In genomic region chr2:152360271-152360775, GRCm38 (mm10) we compare ENCODE assay signal across 8 mouse cellular contexts. TPM values are rescaled to one million over a fixed set of nuclear protein-coding genes. Genes with fewer than 3 reads are reported as not detected.
DNase-seq lines count a peak whose midpoint lies in the region; ATAC-seq and TF ChIP-seq lines count a peak whose summit lies in the region.

No protein-coding gene starts in this region.

- no peak overlapping the region for H3K4me2 ChIP-seq in liver, embryonic 15.5 days
- H3K4me2 ChIP-seq in hindbrain, postnatal 0 days (ENCODE audit: low read depth, low read length): no peak overlapping the region

- intact Hi-C loops in left cerebral cortex, postnatal 25 days (cut with DNase I): loop anchor here (10.0 kb wide), 1 partner anchor 336 kb away; no protein-coding TSS in a partner anchor

- H3K4me1 ChIP-seq in liver, embryonic 15.5 days (replicated peaks): peaks cover 10% of the 10 kb centered on the region
- H3K4me1 ChIP-seq in hindbrain, postnatal 0 days (ENCODE audit: insufficient read depth, low read length): no peaks in the 10 kb centered on the region

- no peak for DNase-seq in liver
- peak; percentile 65 to 82 for DNase-seq in kidney, adult 8-10 months
- DNase-seq in ovary, adult 18-20 months (ENCODE audit: low spot score): peak; percentile 65
- no peak for DNase-seq in hindbrain, postnatal 0 days (ENCODE audit: low spot score)
- DNase-seq in right cerebral cortex, adult 18-20 months: no peak
- no peak for DNase-seq in left cerebral cortex, postnatal 25 days (ENCODE audit: low spot score in 2 of 2)

- H3K27me3 ChIP-seq in liver, embryonic 15.5 days: no peaks in the 10 kb centered on the region
- no peaks in the 10 kb centered on the region for H3K27me3 ChIP-seq in hindbrain, postnatal 0 days (ENCODE audit: insufficient read depth, low read length)

- no peak overlapping the region for H3K4me3 ChIP-seq in liver, embryonic 15.5 days (replicated peaks)
- H3K4me3 ChIP-seq in hindbrain, postnatal 0 days (ENCODE audit: low read length): no peak overlapping the region

- H3K9ac ChIP-seq in liver, embryonic 15.5 days: no peak overlapping the region
- H3K9ac ChIP-seq in hindbrain, postnatal 0 days (replicated peaks; ENCODE audit: low read length): no peak overlapping the region

- no peak overlapping the region for H3K27ac ChIP-seq in liver, embryonic 15.5 days (replicated peaks)
- no peak overlapping the region for H3K27ac ChIP-seq in hindbrain, postnatal 0 days

- 0 out of 2 replicates have a peak, but pooled peaks have one; percentile 17 for ATAC-seq in liver, embryonic 15.5 days (ENCODE audit: insufficient read depth)
- peak; percentile 76 for ATAC-seq in granulocyte monocyte progenitor cell, adult 5-6 weeks (replicated peaks; ENCODE audit: poor library complexity, severe bottlenecking)
- no peak for ATAC-seq in hindbrain, postnatal 0 days

- 17% methylated on average over 7 of the region's 7 CpGs for WGBS in liver, embryonic 15.5 days (ENCODE audit: insufficient replicate concordance)
- 60% methylated on average over 7 of the region's 7 CpGs for WGBS in hindbrain, postnatal 0 days

- no peaks in the 10 kb centered on the region for H3K36me3 ChIP-seq in liver, embryonic 15.5 days (replicated peaks)
- no peaks in the 10 kb centered on the region for H3K36me3 ChIP-seq in hindbrain, postnatal 0 days (ENCODE audit: insufficient read depth, low read length)

- no peak for TF ChIP-seq CTCF in hindbrain, postnatal 0 days (IDR thresholded peaks at IDR 0.05; ENCODE audit: low read depth)

- H3K9me3 ChIP-seq in liver, embryonic 15.5 days (replicated peaks): no peaks in the 10 kb centered on the region
- H3K9me3 ChIP-seq in hindbrain, postnatal 0 days (ENCODE audit: low read length): no peaks in the 10 kb centered on the region

RNA-seq across cellular contexts. Expression of gene Nrsn2, which starts 16.1 kb away (rescaled TPM):
- not detected in 2 replicates for polyA plus RNA-seq in liver, embryonic 15.5 days (2015; fragmentation: Nextera tagmentation; extraction: Ambion mirVana)
- total RNA-seq in granulocyte monocyte progenitor cell, adult 5-6 weeks (2014; fragmentation: Nextera tagmentation): not detected in 2 replicates
- total RNA-seq in granulocyte monocyte progenitor cell, adult 5-6 weeks (2017): not detected in 2 replicates
- total RNA-seq in hindbrain, postnatal 0 days (2014; rRNA removed): 64.5 and 72.2 TPM in 2 replicates
- polyA plus RNA-seq in hindbrain, postnatal 0 days (2015; fragmentation: Nextera tagmentation; extraction: Ambion mirVana): 83.8 and 91.3 TPM in 2 replicates
- 10 to 100 TPM; 73.5 to 90.0 TPM for total RNA-seq in left cerebral cortex, postnatal 25 days (2021)

RNA-seq across cellular contexts. Expression of gene Trib3, which starts 16.5 kb away (rescaled TPM):
- 3.8 and 4.4 TPM in 2 replicates for polyA plus RNA-seq in liver, embryonic 15.5 days (2015; fragmentation: Nextera tagmentation; extraction: Ambion mirVana)
- not detected in 2 replicates for total RNA-seq in granulocyte monocyte progenitor cell, adult 5-6 weeks (2014; fragmentation: Nextera tagmentation)
- not detected in 2 replicates for total RNA-seq in granulocyte monocyte progenitor cell, adult 5-6 weeks (2017)
- total RNA-seq in hindbrain, postnatal 0 days (2014; rRNA removed): 2.5 and 4.2 TPM in 2 replicates
- 2.7 and 3.4 TPM in 2 replicates for polyA plus RNA-seq in hindbrain, postnatal 0 days (2015; fragmentation: Nextera tagmentation; extraction: Ambion mirVana)
- under 1 TPM; 0.66 to 0.76 TPM for total RNA-seq in left cerebral cortex, postnatal 25 days (2021)

RNA-seq across cellular contexts. Expression of gene Rbck1, which starts 27.9 kb away (rescaled TPM):
- polyA plus RNA-seq in liver, embryonic 15.5 days (2015; fragmentation: Nextera tagmentation; extraction: Ambion mirVana): 41.4 and 46.1 TPM in 2 replicates
- 109 and 119 TPM in 2 replicates for total RNA-seq in granulocyte monocyte progenitor cell, adult 5-6 weeks (2014; fragmentation: Nextera tagmentation)
- 64.2 and 64.5 TPM in 2 replicates for total RNA-seq in granulocyte monocyte progenitor cell, adult 5-6 weeks (2017)
- total RNA-seq in hindbrain, postnatal 0 days (2014; rRNA removed): 119 and 135 TPM in 2 replicates
- polyA plus RNA-seq in hindbrain, postnatal 0 days (2015; fragmentation: Nextera tagmentation; extraction: Ambion mirVana): 77.9 and 81.6 TPM in 2 replicates
- 100 to 1,000 TPM; 101 to 117 TPM for total RNA-seq in left cerebral cortex, postnatal 25 days (2021)

RNA-seq across cellular contexts. Expression of gene Sox12, which starts 37.5 kb away (rescaled TPM):
- polyA plus RNA-seq in liver, embryonic 15.5 days (2015; fragmentation: Nextera tagmentation; extraction: Ambion mirVana): 1.2 and 1.5 TPM in 2 replicates
- 8.6 and 10.5 TPM in 2 replicates for total RNA-seq in granulocyte monocyte progenitor cell, adult 5-6 weeks (2014; fragmentation: Nextera tagmentation)
- total RNA-seq in granulocyte monocyte progenitor cell, adult 5-6 weeks (2017): 1.5 and 2.4 TPM in 2 replicates
- 49.7 and 50.2 TPM in 2 replicates for total RNA-seq in hindbrain, postnatal 0 days (2014; rRNA removed)
- polyA plus RNA-seq in hindbrain, postnatal 0 days (2015; fragmentation: Nextera tagmentation; extraction: Ambion mirVana): 9.7 and 10.1 TPM in 2 replicates
- total RNA-seq in left cerebral cortex, postnatal 25 days (2021): 10 to 100 TPM; 14.0 to 15.6 TPM

RNA-seq across cellular contexts. Expression of gene Zcchc3, which starts 54.5 kb away (rescaled TPM):
- 9.1 and 9.5 TPM in 2 replicates for polyA plus RNA-seq in liver, embryonic 15.5 days (2015; fragmentation: Nextera tagmentation; extraction: Ambion mirVana)
- total RNA-seq in granulocyte monocyte progenitor cell, adult 5-6 weeks (2014; fragmentation: Nextera tagmentation): 3.7 and 9.4 TPM in 2 replicates
- 4.8 and 4.9 TPM in 2 replicates for total RNA-seq in granulocyte monocyte progenitor cell, adult 5-6 weeks (2017)
- 17.4 TPM in 2 replicates for total RNA-seq in hindbrain, postnatal 0 days (2014; rRNA removed)
- polyA plus RNA-seq in hindbrain, postnatal 0 days (2015; fragmentation: Nextera tagmentation; extraction: Ambion mirVana): 15.8 and 16.1 TPM in 2 replicates
- total RNA-seq in left cerebral cortex, postnatal 25 days (2021): 1 to 10 TPM; 9.5 to 9.9 TPM

Comparison
In these comparisons a context has a peak if more than half of its experiments do, and no peak if none do; other contexts are left out.
1. DNase-seq: peak in kidney, adult 8-10 months (2 of 2) and ovary, adult 18-20 months (single experiment); none in liver (single experiment), hindbrain, postnatal 0 days (single experiment), right cerebral cortex, adult 18-20 months (single experiment) and left cerebral cortex, postnatal 25 days (0 of 2).
2. RNA of gene Nrsn2, which starts 16.1 kb away (total RNA-seq): 73.5 to 90.0 TPM in left cerebral cortex, postnatal 25 days and 64.5 to 72.2 TPM in hindbrain, postnatal 0 days; not detected in granulocyte monocyte progenitor cell, adult 5-6 weeks; every median in the first group is over 10 times any median in the second.